Mouse (Mus musculus): ENCODE measurements around the gene Hipk4. TPM values are rescaled to one million over a fixed set of nuclear protein-coding genes. Genes with fewer than 3 reads are reported as not detected.

The Hipk4 gene
- total RNA-seq, 2 experiments from 2014 or later = 0.05 TPM; not detected in 1

DNA sequence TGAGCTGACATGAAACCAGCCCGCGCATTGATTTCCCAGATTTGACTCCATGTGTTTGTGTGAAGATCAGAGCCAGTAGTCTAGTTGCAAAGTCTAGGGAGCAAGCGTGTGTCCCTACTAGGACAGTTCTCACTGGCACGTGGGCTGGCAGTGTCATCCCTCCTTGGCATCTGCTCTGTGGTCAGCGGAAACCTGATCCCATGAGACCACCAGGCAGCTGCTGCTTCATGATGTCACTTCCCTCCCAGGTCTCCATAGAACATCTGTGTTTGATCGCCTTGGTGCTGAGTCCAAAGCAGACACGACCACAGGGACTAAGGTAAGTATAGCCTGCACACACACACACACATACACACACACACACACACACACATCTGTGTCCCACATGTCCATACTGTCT lies 55.4 kb downstream of the Hipk4 start:
- no peak for ATAC-seq (replicated peaks; ENCODE audit: poor library complexity, severe bottlenecking)

DNA sequence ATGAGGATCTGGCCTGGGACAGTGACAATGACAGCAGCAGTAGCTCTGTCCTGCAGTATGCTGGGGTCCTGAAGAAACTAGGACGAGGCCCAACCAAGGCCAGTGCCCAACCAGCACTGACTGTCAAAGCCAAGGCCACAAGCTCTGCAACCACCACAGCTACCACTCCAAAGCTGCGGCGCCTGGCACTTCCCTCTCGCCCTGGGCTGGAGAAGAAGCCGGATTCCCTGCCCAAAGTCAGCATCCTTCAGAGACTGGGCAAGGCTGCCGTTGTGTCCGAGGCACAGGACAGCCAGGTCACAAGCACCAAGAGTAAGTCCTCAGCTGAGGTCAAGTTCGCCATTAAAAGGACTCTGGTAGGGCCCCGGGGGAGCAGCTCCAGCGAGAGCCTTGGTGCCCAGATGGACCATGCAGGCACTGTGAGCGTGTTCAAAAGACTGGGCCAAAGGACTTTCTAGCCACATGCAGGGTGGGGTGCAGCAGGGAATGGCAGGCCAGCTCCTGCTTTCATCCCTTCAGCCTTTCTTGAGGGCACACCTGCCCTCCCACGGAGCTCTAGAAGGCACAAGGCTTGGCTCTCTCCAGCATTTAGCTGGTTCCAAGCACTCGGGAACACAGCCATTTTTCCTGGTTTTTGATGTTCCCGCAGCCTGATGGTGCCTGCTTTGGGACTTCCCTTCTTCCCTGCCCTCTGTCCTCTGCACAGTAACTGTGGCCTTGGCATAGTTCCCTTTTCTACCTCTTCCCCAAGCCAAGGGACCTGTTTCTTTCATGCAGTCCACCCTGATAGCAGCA lies 57.5 kb downstream of the Hipk4 start:
- no peak for ATAC-seq (replicated peaks; ENCODE audit: poor library complexity, severe bottlenecking)

Other genes starting within 250 kb of the Hipk4 start
- not detected in 2 replicates for gene Ltbp4, start 185.6 kb upstream of the Hipk4 start, total RNA-seq (2014; fragmentation: Nextera tagmentation)
- gene Ltbp4, start 185.6 kb upstream of the Hipk4 start, total RNA-seq (2017) = not detected in 2 replicates
- gene Shkbp1, start 167.2 kb upstream of the Hipk4 start, total RNA-seq (2014; fragmentation: Nextera tagmentation) = 23.6 and 31.1 TPM in 2 replicates
- 13.9 and 18.8 TPM in 2 replicates for gene Shkbp1, start 167.2 kb upstream of the Hipk4 start, total RNA-seq (2017)
- not detected in 2 replicates for gene Gm20479, start 165.8 kb upstream of the Hipk4 start, total RNA-seq (2014; fragmentation: Nextera tagmentation)
- 1.5 TPM in 1 of 2 replicates, not detected in the other for gene Gm20479, start 165.8 kb upstream of the Hipk4 start, total RNA-seq (2017)
- 0.19 TPM in 1 of 2 replicates, not detected in the other for gene Sptbn4, start 75.6 kb upstream of the Hipk4 start, total RNA-seq (2014; fragmentation: Nextera tagmentation)
- gene Sptbn4, start 75.6 kb upstream of the Hipk4 start, total RNA-seq (2017) = 0.09 TPM in 1 of 2 replicates, not detected in the other
- 10.4 and 12.2 TPM in 2 replicates for gene Blvrb, start 75.3 kb upstream of the Hipk4 start, total RNA-seq (2014; fragmentation: Nextera tagmentation)
- 6.2 and 8.6 TPM in 2 replicates for gene Blvrb, start 75.3 kb upstream of the Hipk4 start, total RNA-seq (2017)
- gene Sertad3, start 49.5 kb upstream of the Hipk4 start, total RNA-seq (2014; fragmentation: Nextera tagmentation) = 4.6 and 5.3 TPM in 2 replicates
- gene Sertad3, start 49.5 kb upstream of the Hipk4 start, total RNA-seq (2017) = 5.1 and 7.9 TPM in 2 replicates
- 1.9 and 2.2 TPM in 2 replicates for gene Sertad1, start 36.4 kb upstream of the Hipk4 start, total RNA-seq (2014; fragmentation: Nextera tagmentation)
- gene Sertad1, start 36.4 kb upstream of the Hipk4 start, total RNA-seq (2017) = 3.7 and 8.9 TPM in 2 replicates
- 0.13 and 1.4 TPM in 2 replicates for gene Prx, start 23.9 kb upstream of the Hipk4 start, total RNA-seq (2014; fragmentation: Nextera tagmentation)
- gene Prx, start 23.9 kb upstream of the Hipk4 start, total RNA-seq (2017) = 0.52 and 0.62 TPM in 2 replicates
- gene Pld3, start 30.0 kb downstream of the Hipk4 start, total RNA-seq (2014; fragmentation: Nextera tagmentation) = 3.8 and 10.6 TPM in 2 replicates
- 3.8 and 6.3 TPM in 2 replicates for gene Pld3, start 30.0 kb downstream of the Hipk4 start, total RNA-seq (2017)
- gene 2310022A10Rik, start 30.0 kb downstream of the Hipk4 start, total RNA-seq (2014; fragmentation: Nextera tagmentation) = 16.9 and 18.4 TPM in 2 replicates
- 4.7 and 6.6 TPM in 2 replicates for gene 2310022A10Rik, start 30.0 kb downstream of the Hipk4 start, total RNA-seq (2017)
- gene Akt2, start 68.3 kb downstream of the Hipk4 start, total RNA-seq (2014; fragmentation: Nextera tagmentation) = 36.1 and 48.5 TPM in 2 replicates
- gene Akt2, start 68.3 kb downstream of the Hipk4 start, total RNA-seq (2017) = 43.7 and 45.4 TPM in 2 replicates
- not detected in 2 replicates for gene Ttc9b, start 130.6 kb downstream of the Hipk4 start, total RNA-seq (2014; fragmentation: Nextera tagmentation)
- not detected in 2 replicates for gene Ttc9b, start 130.6 kb downstream of the Hipk4 start, total RNA-seq (2017)
- gene Map3k10, start 151.3 kb downstream of the Hipk4 start, total RNA-seq (2014; fragmentation: Nextera tagmentation) = 3.2 and 3.5 TPM in 2 replicates
- gene Map3k10, start 151.3 kb downstream of the Hipk4 start, total RNA-seq (2017) = 4.9 and 5.0 TPM in 2 replicates
- 0.66 and 1.7 TPM in 2 replicates for gene Zfp607b, start 166.1 kb downstream of the Hipk4 start, total RNA-seq (2014; fragmentation: Nextera tagmentation)
- gene Zfp607b, start 166.1 kb downstream of the Hipk4 start, total RNA-seq (2017) = 0.69 and 7.9 TPM in 2 replicates
- 11.7 and 20.6 TPM in 2 replicates for gene Zfp60, start 208.1 kb downstream of the Hipk4 start, total RNA-seq (2014; fragmentation: Nextera tagmentation)
- gene Zfp60, start 208.1 kb downstream of the Hipk4 start, total RNA-seq (2017) = 7.0 and 8.9 TPM in 2 replicates